Mouse (Mus musculus) liver, embryonic 14.5 days (tissue): ENCODE data around the gene Tdrd7. TPM values are rescaled to one million over a fixed set of nuclear protein-coding genes. Genes with fewer than 3 reads are reported as not detected.
A peak's percentile ranks its signal among the peaks of the same experiment; 100 is the strongest.

ENCODE experiments used
- ATAC-seq: fragments of 200-750 bp; cut with Nextera tagmentation; 2 replicates; pipeline ENCODE4 v1.8.0; 2017; ENCODE audit warnings: moderate number of reproducible peaks, mild to moderate bottlenecking, moderate library complexity; ENCODE audit not compliant: insufficient read depth
- DNase-seq, 3 experiments: peaks; one replicate each; pipeline ENCODE4 v3.0.0-alpha.2; 2012 to 2013; ENCODE audit warnings: low read depth in 3 of 3, low spot score in 3 of 3
- H3K27ac ChIP-seq: fragments of 300-500 bp; sonication (generic); 2 replicates; pipeline ENCODE4 v1.5.1; 2014; ENCODE audit warnings: moderate library complexity, mild to moderate bottlenecking, control low read depth, inconsistent platforms
- H3K27me3 ChIP-seq: fragments of 300-500 bp; sonication (generic); 2 replicates; pipeline ENCODE4 v1.6.1; 2014; ENCODE audit warnings: mild to moderate bottlenecking, low read length, moderate library complexity; ENCODE audit not compliant: control insufficient read depth, insufficient read depth
- H3K36me3 ChIP-seq: fragments of 300-500 bp; sonication (generic); replicated peaks from 2 replicates; pipeline ENCODE4 v1.6.1; 2014; ENCODE audit warnings: low read depth; ENCODE audit not compliant: control insufficient read depth, insufficient read depth
- H3K4me1 ChIP-seq, 2 experiments: fragments of 200-500 bp in 1 of 2; fragments of 300-500 bp in 1 of 2; sonication (generic) in 1 of 2; replicated peaks; 2 replicates each; pipeline ENCODE4 v1.6.1; 2012 to 2014; ENCODE audit warnings: antibody characterized with exemption in 1 of 2, inconsistent platforms in 1 of 2, low read length in 1 of 2; ENCODE audit not compliant: control insufficient read depth in 2 of 2, insufficient read depth in 2 of 2
- H3K4me2 ChIP-seq: fragments of 300-500 bp; sonication (generic); 2 replicates; pipeline ENCODE4 v1.6.1; 2014; ENCODE audit warnings: low read depth, mild to moderate bottlenecking, control low read depth, moderate library complexity
- H3K4me3 ChIP-seq, 2 experiments: fragments of 200-500 bp in 1 of 2; fragments of 300-500 bp in 1 of 2; sonication (generic) in 1 of 2; 2 replicates each; pipeline ENCODE4 v1.5.1; 2012 to 2014; ENCODE audit warnings: low read depth in 2 of 2, low read length in 2 of 2, mild to moderate bottlenecking in 2 of 2, control low read depth in 1 of 2, inconsistent platforms in 1 of 2, moderate library complexity in 1 of 2; ENCODE audit not compliant: insufficient read depth in 1 of 2
- H3K9ac ChIP-seq: fragments of 300-500 bp; sonication (generic); replicated peaks from 2 replicates; pipeline ENCODE4 v1.6.1; 2014; ENCODE audit warnings: mild to moderate bottlenecking, control low read depth, moderate library complexity
- H3K9me3 ChIP-seq: fragments of 300-500 bp; sonication (generic); 2 replicates; pipeline ENCODE4 v1.6.1; 2016; ENCODE audit warnings: low read length, mixed read lengths; ENCODE audit not compliant: control insufficient read depth
- CTCF ChIP-seq: IDR thresholded peaks from 2 replicates; pipeline ENCODE4 v1.5.1; 2016; ENCODE audit warnings: antibody characterized with exemption, low read depth, control low read depth
- EP300 ChIP-seq: IDR thresholded peaks from 2 replicates; pipeline ENCODE4 v1.6.1; 2016; ENCODE audit warnings: antibody characterized with exemption, low read depth
- WGBS: fragments of 180-500 bp; shearing (Covaris S2); extraction: QIAGEN DNeasy Blood & Tissue Kit; methylation state at CpG from one replicate; pipeline ENCODE4 v1.1.7; 2014; ENCODE audit not compliant: insufficient replicate concordance; 5-methylcytosine and 5-hydroxymethylcytosine counted together
- polyA plus RNA-seq, 2 experiments: library from polyadenylated mRNA; depleted of rRNA in 1 of 2; stranded (reverse) in 1 of 2; unstranded in 1 of 2; fragments of >200 nt; fragmentation: Nextera tagmentation in 1 of 2; extraction: Ambion mirVana in 1 of 2; gene quantifications; 2 replicates each; pipeline versions ENCODE4 v1.2.1 to v1.2.3; 2012 to 2014

Tdrd7 gene
- polyA plus RNA-seq, 2 experiments: 5.0 to 7.9 TPM

DNA sequence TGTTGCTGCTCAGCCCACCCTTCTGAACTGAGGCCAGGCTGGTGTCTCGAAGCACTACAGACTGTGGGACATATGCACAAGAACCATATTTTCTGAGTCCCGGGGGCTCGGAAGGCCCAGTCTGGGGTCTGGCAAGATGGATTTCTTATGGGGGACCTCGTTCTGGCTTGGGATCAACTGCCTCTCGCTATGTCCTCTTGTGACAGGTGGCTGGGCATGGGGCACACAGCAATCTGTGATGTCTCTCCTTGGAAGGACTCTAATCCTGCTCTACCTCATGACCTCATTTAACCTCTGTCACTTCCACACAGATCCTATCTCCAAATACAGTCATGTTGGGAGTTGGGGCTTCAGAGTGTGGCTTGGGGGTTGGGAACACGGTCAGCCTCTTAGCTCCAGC is 107.5 kb downstream of the Tdrd7 start:
- Histone ChIP-seq H3K9ac (no peak overlapping the region), H3K4me3 (no peak overlapping the region), H3K4me2 (no peak overlapping the region), H3K36me3 (peaks cover 40% of the 10 kb centered on the region), H3K4me1 (no peaks in the 10 kb centered on the region), H3K9me3 (no peaks in the 10 kb centered on the region), H3K27me3 (no peaks in the 10 kb centered on the region), H3K27ac (no peak overlapping the region)
- WGBS: 92% methylated on average over 6 of the region's 6 CpGs
- no peak for TF ChIP-seq CTCF
- no peak for TF ChIP-seq EP300
- DNase-seq (no peak), ATAC-seq (no peak)

DNA sequence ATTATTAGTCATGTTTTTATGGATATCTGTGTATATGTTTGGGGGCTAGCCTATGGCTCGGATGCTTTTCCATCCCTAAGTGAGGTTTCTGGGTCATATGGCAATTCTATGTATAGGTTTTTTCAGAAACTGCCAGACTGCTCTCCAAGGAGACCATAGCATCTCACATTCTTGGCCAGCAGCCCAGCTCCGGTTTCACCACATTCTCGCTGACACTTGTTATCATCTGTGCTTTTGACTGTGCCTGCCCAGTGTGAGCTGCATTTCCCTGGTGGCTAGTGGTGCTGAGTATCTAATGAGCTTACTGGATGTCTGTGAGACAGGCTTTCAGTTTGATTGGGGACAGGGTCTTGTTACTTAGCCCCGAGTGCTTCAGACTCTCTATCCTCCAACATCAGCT is 108.6 kb downstream of the Tdrd7 start:
- no peak for ATAC-seq
- no peaks in the 10 kb centered on the region for H3K9me3 ChIP-seq
- 78% methylated on average over 4 of the region's 4 CpGs for WGBS
- peaks cover 42% of the 10 kb centered on the region for H3K36me3 ChIP-seq
- no peak overlapping the region for H3K4me2 ChIP-seq
- no peaks in the 10 kb centered on the region for H3K27me3 ChIP-seq
- no peak for DNase-seq
- TF ChIP-seq CTCF (no peak), EP300 (no peak)
- H3K4me3 ChIP-seq: no peak overlapping the region
- no peak overlapping the region for H3K9ac ChIP-seq
- H3K27ac ChIP-seq: no peak overlapping the region
- no peaks in the 10 kb centered on the region for H3K4me1 ChIP-seq

DNA sequence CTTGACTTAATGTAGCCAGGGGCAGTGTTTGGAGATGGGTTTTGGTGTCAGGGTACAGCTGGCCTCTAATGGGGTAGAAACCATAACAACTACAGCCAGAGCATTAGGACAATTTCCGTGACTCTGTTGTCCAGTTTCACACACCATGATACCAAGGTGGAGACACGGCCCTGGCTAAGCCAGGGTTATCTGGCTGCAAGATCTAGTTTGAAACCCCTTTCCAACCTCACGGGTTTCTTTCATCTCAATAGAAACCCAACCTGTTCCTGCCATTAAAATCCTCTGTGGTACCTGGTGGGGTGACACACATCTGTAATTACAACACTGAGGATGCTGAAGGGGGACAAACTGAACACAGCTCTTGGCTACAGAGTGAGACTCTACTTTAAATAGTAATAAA is 110.5 kb downstream of the Tdrd7 start:
- Histone ChIP-seq H3K27me3 (no peaks in the 10 kb centered on the region), H3K9ac (no peak overlapping the region), H3K4me3 (no peak overlapping the region), H3K36me3 (peaks cover 49% of the 10 kb centered on the region), H3K9me3 (no peaks in the 10 kb centered on the region), H3K27ac (no peak overlapping the region), H3K4me2 (no peak overlapping the region), H3K4me1 (no peaks in the 10 kb centered on the region)
- ATAC-seq: no peak
- TF ChIP-seq EP300: no peak
- no peak for TF ChIP-seq CTCF
- DNase-seq: no peak
- 68% methylated on average over 3 of the region's 3 CpGs for WGBS

DNA sequence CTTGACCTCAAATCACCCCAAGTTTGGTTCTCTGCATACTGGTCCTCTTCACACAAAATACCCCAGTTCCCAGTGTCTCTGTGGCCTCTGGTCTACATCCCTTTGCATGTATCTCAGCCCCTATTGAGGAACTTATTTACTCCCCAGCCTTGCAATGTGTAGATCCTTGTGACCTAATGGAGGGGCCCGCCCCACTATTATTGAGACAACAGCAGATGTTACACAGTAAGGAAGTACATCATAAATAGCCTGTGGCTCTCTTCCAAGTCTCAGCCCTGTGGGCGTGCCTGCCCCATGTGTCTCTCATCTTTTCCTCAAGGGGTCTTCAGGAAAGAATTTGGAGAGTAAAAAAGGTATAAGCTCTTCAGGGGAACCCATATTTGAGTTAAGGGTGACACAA is 111.8 kb downstream of the Tdrd7 start:
- Histone ChIP-seq H3K9ac (no peak overlapping the region), H3K4me3 (no peak overlapping the region), H3K9me3 (no peaks in the 10 kb centered on the region), H3K4me2 (no peak overlapping the region), H3K4me1 (no peaks in the 10 kb centered on the region), H3K27ac (no peak overlapping the region), H3K36me3 (peaks cover 43% of the 10 kb centered on the region), H3K27me3 (no peaks in the 10 kb centered on the region)
- WGBS: 74% methylated on average over 2 of the region's 2 CpGs
- DNase-seq: no peak
- TF ChIP-seq CTCF: no peak
- TF ChIP-seq EP300: no peak
- ATAC-seq: no peak

DNA sequence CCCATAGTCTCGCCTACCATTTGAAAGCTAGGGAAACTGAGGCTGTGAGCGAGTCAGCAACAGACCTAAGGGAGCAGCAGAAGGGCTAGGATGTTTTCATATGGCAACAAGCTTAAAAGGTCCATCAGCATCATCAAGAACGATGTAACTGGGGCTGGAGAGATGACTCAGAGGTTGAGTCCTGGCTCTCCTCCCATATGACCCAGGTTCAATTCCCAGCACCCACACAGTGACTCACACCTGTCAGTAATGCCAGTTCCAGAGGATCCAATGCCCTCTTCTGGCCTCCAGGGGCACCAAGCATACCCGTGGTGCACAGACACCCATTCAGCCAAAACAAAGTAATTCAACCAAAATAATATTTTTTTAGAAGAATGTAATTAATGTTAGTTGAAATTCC is 115.1 kb downstream of the Tdrd7 start:
- Histone ChIP-seq H3K36me3 (peaks cover 70% of the 10 kb centered on the region), H3K27me3 (no peaks in the 10 kb centered on the region), H3K4me1 (no peaks in the 10 kb centered on the region), H3K9me3 (no peaks in the 10 kb centered on the region), H3K27ac (no peak overlapping the region), H3K4me2 (no peak overlapping the region), H3K4me3 (no peak overlapping the region), H3K9ac (no peak overlapping the region)
- DNase-seq (no peak), ATAC-seq (no peak)
- WGBS: 88% methylated on average over 4 of the region's 4 CpGs
- peak; percentile 21 for TF ChIP-seq CTCF
- no peak for TF ChIP-seq EP300
